In the genomic region with DNA sequence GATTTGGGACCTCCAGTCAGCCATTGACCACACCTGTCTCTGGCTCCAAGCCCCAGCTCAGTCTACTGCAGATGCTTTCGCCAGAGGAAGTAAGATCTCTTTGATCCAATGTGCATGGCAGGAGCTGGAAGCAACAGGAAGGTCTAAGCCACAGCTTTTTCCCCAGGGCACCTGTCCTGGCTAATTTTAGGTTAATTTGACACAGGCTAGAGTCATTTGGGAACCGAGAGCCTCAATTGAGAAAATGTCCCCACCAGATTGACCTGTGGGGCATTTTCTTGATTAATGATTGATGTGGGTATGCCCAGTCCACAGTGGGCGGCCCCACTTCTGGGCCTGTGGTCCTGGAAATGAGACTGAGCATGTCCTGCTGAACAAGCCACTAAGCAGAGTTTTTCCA, we compare ENCODE assay signal across 15 mouse cellular contexts.
"Had no signal": no experiment of that assay in that cellular context is flagged by ENCODE, and none has a peak within 500 bp of the region (broad histone marks: within the 10 kb centered on the region; RNA-seq: fewer than 3 reads in every experiment).

No protein-coding gene starts in this region.

- H3K4me3 ChIP-seq: left cerebral cortex, adult 2 months; limb, embryonic 12.5 days; liver, embryonic 15.5 days; neural tube, embryonic 12.5 days had no signal

- H3K27ac ChIP-seq: left cerebral cortex, adult 2 months; limb, embryonic 12.5 days; liver, embryonic 15.5 days; neural tube, embryonic 12.5 days; stomach, postnatal 0 days had no signal

- ATAC-seq: inflammation-experienced regulatory T-cells, adult 6 months; intestine, postnatal 0 days; lung, postnatal 0 days had no signal

- H3K27me3 ChIP-seq: limb, embryonic 12.5 days; liver, embryonic 15.5 days; neural tube, embryonic 12.5 days had no signal

- H3K4me2 ChIP-seq: limb, embryonic 12.5 days; liver, embryonic 15.5 days; neural tube, embryonic 12.5 days had no signal

- DNase-seq: kidney, postnatal 10 days; liver; lung, adult 2 months; lung, postnatal 36 days; midbrain, embryonic 14.5 days; thymus, adult 2 months; thymus, postnatal 25 days had no signal

- H3K36me3 ChIP-seq: limb, embryonic 12.5 days; liver, embryonic 15.5 days; neural tube, embryonic 12.5 days had no signal

- H3K4me1 ChIP-seq: liver, embryonic 15.5 days; neural tube, embryonic 12.5 days had no signal

- H3K9me3 ChIP-seq: limb, embryonic 12.5 days; liver, embryonic 15.5 days; neural tube, embryonic 12.5 days had no signal

- H3K9ac ChIP-seq: limb, embryonic 12.5 days; liver, embryonic 15.5 days; neural tube, embryonic 12.5 days had no signal
